Mouse (Mus musculus): Measurements from ENCODE around the gene Nhsl2. TPM values are rescaled to one million over a fixed set of nuclear protein-coding genes. Genes with fewer than 3 reads are reported as not detected.
"Not testable (repeated sequence)": the region's sequence is repeated elsewhere in the genome, so short reads cannot be mapped to it uniquely, and the experiment has no call there.

Gene Nhsl2
- 0.41 and 0.45 TPM in 2 replicates for polyA plus RNA-seq (2012; rRNA removed)

GRCm38 (mm10) chrX:101849281-101849821, at the start of gene Nhsl2:
Gene Nhsl2 (plus strand): TSS chrX:101849385.
- DNase-seq (ENCODE audit: low read depth, low spot score): no peak
- WGBS: 26% methylated on average over 49 of the region's 58 CpGs

- no peak for DNase-seq (ENCODE audit: low read depth, low spot score)
- WGBS: 37% methylated on average over 2 of the region's 2 CpGs
These were observed 43.7 kb upstream of the Nhsl2 start for GRCm38 (mm10) chrX:101805512-101805911.

- 40% methylated on average over 3 of the region's 3 CpGs for WGBS
- DNase-seq (ENCODE audit: low read depth, low spot score): no peak
These were observed 37.4 kb upstream of the Nhsl2 start for GRCm38 (mm10) chrX:101811750-101812149.

- no peak for DNase-seq (ENCODE audit: low read depth, low spot score)
- 67% methylated on average over 1 of the region's 1 CpGs for WGBS
These were observed 30.0 kb upstream of the Nhsl2 start for GRCm38 (mm10) chrX:101819163-101819562.

GRCm38 (mm10) chrX:101819980-101820379, 29.2 kb upstream of the Nhsl2 start:
- not testable (repeated sequence) for DNase-seq (ENCODE audit: low read depth, low spot score)

- WGBS: 77% methylated on average over 5 of the region's 5 CpGs
- DNase-seq (ENCODE audit: low read depth, low spot score): no peak
These were observed 1.9 kb upstream of the Nhsl2 start for GRCm38 (mm10) chrX:101847191-101847795.

- 19% methylated on average over 58 of the region's 59 CpGs for WGBS
- no peak for DNase-seq (ENCODE audit: low read depth, low spot score)
These were observed 841 bp downstream of the Nhsl2 start for GRCm38 (mm10) chrX:101849901-101850551.

GRCm38 (mm10) chrX:101851566-101852354, 2.6 kb downstream of the Nhsl2 start:
- WGBS: 74% methylated on average over 7 of the region's 7 CpGs
- no peak for DNase-seq (ENCODE audit: low read depth, low spot score)

- 50% methylated on average over 4 of the region's 4 CpGs for WGBS
- no peak for DNase-seq (ENCODE audit: low read depth, low spot score)
These were observed 14.6 kb downstream of the Nhsl2 start for GRCm38 (mm10) chrX:101863666-101864378.

- 64% methylated on average over 5 of the region's 5 CpGs for whole genome bisulfite sequencing
- no peak for DNase-seq (ENCODE audit: low read depth, low spot score)
These were observed 15.6 kb downstream of the Nhsl2 start for GRCm38 (mm10) chrX:101864788-101865187.

- DNase-seq (ENCODE audit: low read depth, low spot score): no peak
- 35% methylated on average over 3 of the region's 3 CpGs for WGBS
These were observed 25.0 kb downstream of the Nhsl2 start for GRCm38 (mm10) chrX:101874147-101874546.

- no peak for DNase-seq (ENCODE audit: low read depth, low spot score)
- WGBS: 57% methylated on average over 2 of the region's 2 CpGs
These were observed 25.7 kb downstream of the Nhsl2 start for GRCm38 (mm10) chrX:101874901-101875300.

- 56% methylated on average over 2 of the region's 2 CpGs for WGBS
- DNase-seq (ENCODE audit: low read depth, low spot score): no peak
These were observed 27.0 kb downstream of the Nhsl2 start for GRCm38 (mm10) chrX:101876136-101876535.

GRCm38 (mm10) chrX:101877840-101878239, 28.7 kb downstream of the Nhsl2 start:
- WGBS: 87% methylated on average over 4 of the region's 4 CpGs

GRCm38 (mm10) chrX:101878546-101878945, 29.4 kb downstream of the Nhsl2 start:
- DNase-seq (ENCODE audit: low read depth, low spot score): no peak
- WGBS: 65% methylated on average over 4 of the region's 4 CpGs

More at GRCm38 (mm10) chrX:101877840-101878239, 28.7 kb downstream of the Nhsl2 start:
- no peak for DNase-seq (ENCODE audit: low read depth, low spot score)

GRCm38 (mm10) chrX:101882141-101882751, 33.1 kb downstream of the Nhsl2 start:
- DNase-seq (ENCODE audit: low read depth, low spot score): no peak
- WGBS: 48% methylated on average over 3 of the region's 3 CpGs

- WGBS: 24% methylated on average over 4 of the region's 4 CpGs
- DNase-seq (ENCODE audit: low read depth, low spot score): no peak
These were observed 40.2 kb downstream of the Nhsl2 start for GRCm38 (mm10) chrX:101889384-101889783.

GRCm38 (mm10) chrX:101889813-101890469, 40.8 kb downstream of the Nhsl2 start:
- WGBS: 66% methylated on average over 4 of the region's 4 CpGs
- DNase-seq (ENCODE audit: low read depth, low spot score): no peak

- no peak for DNase-seq (ENCODE audit: low read depth, low spot score)
- 77% methylated on average over 7 of the region's 7 CpGs for WGBS
These were observed 44.6 kb downstream of the Nhsl2 start for GRCm38 (mm10) chrX:101893796-101894195.

Data from large intestine, adult 2 months (tissue).